Mouse (Mus musculus): ENCODE measurements at regions not wholly inside any gene's neighbourhood (a gene's known extent, or its start where the extent isn't known, plus 50 kb on each side); places are given as distances from the start of the nearest gene placed in this dataset.
"Not testable (repeated sequence)": the region's sequence is repeated elsewhere in the genome, so short reads cannot be mapped to it uniquely, and the experiment has no call there.

GRCm38 (mm10) chr13:52310954-52311353, 220.1 kb downstream of the Diras2 start:
- no peak for DNase-seq (ENCODE audit: low spot score in 2 of 2)

GRCm38 (mm10) chr13:52318276-52318675, 212.8 kb downstream of the Diras2 start:
- no peak for DNase-seq (ENCODE audit: low spot score in 2 of 2)

- DNase-seq (ENCODE audit: low spot score in 2 of 2): no peak
Observed at GRCm38 (mm10) chr13:52323691-52324090, 207.4 kb downstream of the Diras2 start.

GRCm38 (mm10) chr13:52324378-52324777, 206.7 kb downstream of the Diras2 start:
- not testable (repeated sequence) for DNase-seq (ENCODE audit: low spot score in 2 of 2)

- DNase-seq (ENCODE audit: low spot score in 2 of 2): not testable (repeated sequence)
Observed at GRCm38 (mm10) chr13:52325647-52326046, 205.4 kb downstream of the Diras2 start.

GRCm38 (mm10) chr13:52327734-52328133, 203.3 kb downstream of the Diras2 start:
- no peak for DNase-seq (ENCODE audit: low spot score in 2 of 2)

GRCm38 (mm10) chr13:52328766-52329165, 202.3 kb downstream of the Diras2 start:
- no peak for DNase-seq (ENCODE audit: low spot score in 2 of 2)

- DNase-seq (ENCODE audit: low spot score in 2 of 2): peak in 1 of 2 experiments; percentile 19
Observed at GRCm38 (mm10) chr13:52331068-52331467, 200.0 kb downstream of the Diras2 start.

- no peak for DNase-seq (ENCODE audit: low spot score in 2 of 2)
Observed at GRCm38 (mm10) chr13:52334962-52335361, 196.1 kb downstream of the Diras2 start.

- DNase-seq (ENCODE audit: low spot score in 2 of 2): no peak
Observed at GRCm38 (mm10) chr13:52337936-52338335, 193.1 kb downstream of the Diras2 start.

GRCm38 (mm10) chr13:52339156-52339555, 191.9 kb downstream of the Diras2 start:
- no peak for DNase-seq (ENCODE audit: low spot score in 2 of 2)

GRCm38 (mm10) chr13:52341981-52342380, 189.1 kb downstream of the Diras2 start:
- DNase-seq (ENCODE audit: low spot score in 2 of 2): no peak

GRCm38 (mm10) chr13:52344383-52344782, 186.7 kb downstream of the Diras2 start:
- DNase-seq (ENCODE audit: low spot score in 2 of 2): no peak

GRCm38 (mm10) chr13:52344853-52345252, 186.2 kb downstream of the Diras2 start:
- DNase-seq (ENCODE audit: low spot score in 2 of 2): no peak

GRCm38 (mm10) chr13:52345375-52346026, 185.6 kb downstream of the Diras2 start:
- no peak for DNase-seq (ENCODE audit: low spot score in 2 of 2)

- no peak for DNase-seq (ENCODE audit: low spot score in 2 of 2)
Observed at GRCm38 (mm10) chr13:52346027-52346375, 185.1 kb downstream of the Diras2 start.

- no peak for DNase-seq (ENCODE audit: low spot score in 2 of 2)
Observed at GRCm38 (mm10) chr13:52347631-52348030, 183.4 kb downstream of the Diras2 start.

GRCm38 (mm10) chr13:52349606-52350005, 181.5 kb downstream of the Diras2 start:
- DNase-seq (ENCODE audit: low spot score in 2 of 2): no peak

- peak; percentile 9 to 43 for DNase-seq (ENCODE audit: low spot score in 2 of 2)
Observed at GRCm38 (mm10) chr13:52352576-52352975, 178.5 kb downstream of the Diras2 start.

- DNase-seq (ENCODE audit: low spot score in 2 of 2): no peak
Observed at GRCm38 (mm10) chr13:52353437-52353836, 177.6 kb downstream of the Diras2 start.

GRCm38 (mm10) chr13:52353966-52354365, 177.1 kb downstream of the Diras2 start:
- no peak for DNase-seq (ENCODE audit: low spot score in 2 of 2)

- DNase-seq (ENCODE audit: low spot score in 2 of 2): not testable (repeated sequence)
Observed at GRCm38 (mm10) chr13:52355921-52356320, 175.2 kb downstream of the Diras2 start.

- not testable (repeated sequence) for DNase-seq (ENCODE audit: low spot score in 2 of 2)
Observed at GRCm38 (mm10) chr13:52359332-52359731, 171.7 kb downstream of the Diras2 start.
